Mouse (Mus musculus): ENCODE results near the gene Aim2. TPM values are rescaled to one million over a fixed set of nuclear protein-coding genes. Genes with fewer than 3 reads are reported as not detected.
"Not testable (repeated sequence)": the region's sequence is repeated elsewhere in the genome, so short reads cannot be mapped to it uniquely, and the experiment has no call there.

The Aim2 gene
- polyA plus RNA-seq, 1 experiment: not detected

- TF ChIP-seq GATA1 (IDR thresholded peaks at IDR 0.05; ENCODE audit: low read length): no peak
Measured at GRCm38 (mm10) chr1:173456761-173457160, 106.1 kb downstream of the Aim2 start.

- TF ChIP-seq GATA1 (IDR thresholded peaks at IDR 0.05; ENCODE audit: low read length): not testable (repeated sequence)
Measured at GRCm38 (mm10) chr1:173490812-173491480, 140.3 kb downstream of the Aim2 start, which contains the start of gene Ifi206. Gene Ifi206 (minus strand): TSS chr1:173491041.

Other genes starting within 250 kb of the Aim2 start
- gene Olfr1408, start 213.5 kb upstream of the Aim2 start, polyA plus RNA-seq (2012): not detected in 2 replicates
- not detected in 2 replicates for gene Olfr1406, start 160.2 kb upstream of the Aim2 start, polyA plus RNA-seq (2012)
- not detected in 2 replicates for gene Olfr218, start 153.1 kb upstream of the Aim2 start, polyA plus RNA-seq (2012)
- gene Olfr1404, start 138.5 kb upstream of the Aim2 start, polyA plus RNA-seq (2012): not detected in 2 replicates
- not detected in 2 replicates for gene Fcer1a, start 123.7 kb upstream of the Aim2 start, polyA plus RNA-seq (2012)
- not detected in 2 replicates for gene Olfr418, start 84.9 kb upstream of the Aim2 start, polyA plus RNA-seq (2012)
- not detected in 2 replicates for gene Mptx2, start 73.1 kb upstream of the Aim2 start, polyA plus RNA-seq (2012)
- gene Ackr1, start 17.1 kb upstream of the Aim2 start, polyA plus RNA-seq (2012): not detected in 2 replicates
- not detected in 2 replicates for gene Cadm3, start 16.8 kb downstream of the Aim2 start, polyA plus RNA-seq (2012)
- not detected in 2 replicates for gene Ifi206, start 140.2 kb downstream of the Aim2 start, polyA plus RNA-seq (2012)
- gene Ifi214, start 185.1 kb downstream of the Aim2 start, polyA plus RNA-seq (2012): not detected in 2 replicates
- gene Ifi213, start 248.4 kb downstream of the Aim2 start, polyA plus RNA-seq (2012): not detected in 2 replicates

Data from G1E-ER4 (cell line).